10 mouse cellular contexts compared by ENCODE assay signal in genomic region chr12:112457839-112458238, GRCm38 (mm10). TPM values are rescaled to one million over a fixed set of nuclear protein-coding genes. Genes with fewer than 3 reads are reported as not detected.
DNase-seq lines count a peak whose midpoint lies in the region; ATAC-seq and TF ChIP-seq lines count a peak whose summit lies in the region.
"Had no signal": no experiment of that assay in that cellular context is flagged by ENCODE, and none has a peak within 500 bp of the region (broad histone marks: within the 10 kb centered on the region; RNA-seq: fewer than 3 reads in every experiment).

No protein-coding gene starts in this region.

- no peak overlapping the region for H3K4me3 ChIP-seq in kidney, adult 2 months (ENCODE audit: insufficient read depth, low read depth, low read length)
- H3K4me3 ChIP-seq in kidney, embryonic 14.5 days (ENCODE audit: low read length), result no peak overlapping the region
- no peak overlapping the region for H3K4me3 ChIP-seq in forebrain, embryonic 13.5 days
- H3K4me3 ChIP-seq in neural tube, embryonic 14.5 days (ENCODE audit: low read depth, low read length), result no peak overlapping the region
- H3K4me3 ChIP-seq in heart, embryonic 10.5 days, result no peak overlapping the region
- H3K4me3 ChIP-seq: erythroblast, embryonic 14.5 days had no signal

- TF ChIP-seq POLR2A in kidney, adult 2 months (IDR thresholded peaks at IDR 0.05; ENCODE audit: low read depth, low read length), result no peak

- H3K4me2 ChIP-seq in kidney, embryonic 14.5 days (replicated peaks; ENCODE audit: low read depth, low read length), result no peak overlapping the region
- H3K4me2 ChIP-seq in forebrain, embryonic 13.5 days, result 0 out of 2 replicates have a peak overlapping the region, but pooled peaks have one; percentile 9
- H3K4me2 ChIP-seq in neural tube, embryonic 14.5 days (ENCODE audit: low read depth, low read length), result no peak overlapping the region

- ATAC-seq in kidney, embryonic 14.5 days (ENCODE audit: low FRiP score, low TSS enrichment), result no peak
- peak; percentile 96 for ATAC-seq in forebrain, embryonic 13.5 days
- ATAC-seq in neural tube, embryonic 14.5 days (ENCODE audit: low read depth), result peak; percentile 79

- DNase-seq in kidney, adult 2 months, result peak; percentile 40
- peak; percentile 74 to 75 for DNase-seq in layer of hippocampus, postnatal 10 days (ENCODE audit: low spot score in 2 of 2)
- no peak for DNase-seq in spleen, adult 18-20 months
- no peak for DNase-seq in heart, embryonic 10.5 days (ENCODE audit: low spot score)
- no peak for DNase-seq in lung, postnatal 14 days

- H3K9me3 ChIP-seq in kidney, embryonic 14.5 days (ENCODE audit: control insufficient read depth, low read length), result no peaks in the 10 kb centered on the region
- no peaks in the 10 kb centered on the region for H3K9me3 ChIP-seq in forebrain, embryonic 13.5 days (replicated peaks)
- no peaks in the 10 kb centered on the region for H3K9me3 ChIP-seq in neural tube, embryonic 14.5 days (ENCODE audit: control insufficient read depth, low read length)
- H3K9me3 ChIP-seq in heart, embryonic 10.5 days, result no peaks in the 10 kb centered on the region
- H3K9me3 ChIP-seq: G1E had no signal

- 29% methylated on average over 4 of the region's 4 CpGs for WGBS in kidney, adult 2 months
- WGBS in kidney, embryonic 14.5 days, result 44% methylated on average over 4 of the region's 4 CpGs
- 6% methylated on average over 4 of the region's 4 CpGs for WGBS in forebrain, embryonic 13.5 days
- WGBS in neural tube, embryonic 14.5 days, result 13% methylated on average over 4 of the region's 4 CpGs
- 56% methylated on average over 4 of the region's 4 CpGs for WGBS in heart, embryonic 10.5 days

- H3K9ac ChIP-seq in kidney, embryonic 14.5 days (ENCODE audit: low read depth, low read length), result no peak overlapping the region; the same call in 1 of the 2 replicates
- no peak overlapping the region for H3K9ac ChIP-seq in forebrain, embryonic 13.5 days
- H3K9ac ChIP-seq in neural tube, embryonic 14.5 days (replicated peaks; ENCODE audit: low read depth, low read length), result no peak overlapping the region

- no peak for TF ChIP-seq CTCF in kidney, adult 2 months (conservative IDR thresholded peaks at IDR 0.05; ENCODE audit: insufficient read depth, insufficient read length, low read depth, low read length)

- no peak overlapping the region for H3K27ac ChIP-seq in kidney, adult 2 months (ENCODE audit: insufficient read depth, low read depth, low read length)
- H3K27ac ChIP-seq in kidney, embryonic 14.5 days (ENCODE audit: low read depth, low read length), result no peak overlapping the region
- peak overlapping the region; percentile 79 for H3K27ac ChIP-seq in forebrain, embryonic 13.5 days
- H3K27ac ChIP-seq in neural tube, embryonic 14.5 days (ENCODE audit: low read depth, low read length), result no peak overlapping the region
- no peak overlapping the region for H3K27ac ChIP-seq in heart, embryonic 10.5 days

- no peaks in the 10 kb centered on the region for H3K4me1 ChIP-seq in kidney, adult 2 months (ENCODE audit: control insufficient read depth, insufficient read depth, low read length)
- no peaks in the 10 kb centered on the region for H3K4me1 ChIP-seq in kidney, embryonic 14.5 days (ENCODE audit: control insufficient read depth, insufficient read depth, low read length)
- peaks cover 34% of the 10 kb centered on the region for H3K4me1 ChIP-seq in forebrain, embryonic 13.5 days
- H3K4me1 ChIP-seq in neural tube, embryonic 14.5 days (ENCODE audit: control insufficient read depth, insufficient read depth, low read length), result peaks cover 9% of the 10 kb centered on the region
- no peaks in the 10 kb centered on the region for H3K4me1 ChIP-seq in heart, embryonic 10.5 days

- no peaks in the 10 kb centered on the region for H3K27me3 ChIP-seq in kidney, adult 2 months (replicated peaks; ENCODE audit: control insufficient read depth, insufficient read depth, low read length)
- H3K27me3 ChIP-seq in kidney, embryonic 14.5 days (ENCODE audit: control insufficient read depth, insufficient read depth, low read length), result peaks cover 4% of the 10 kb centered on the region
- H3K27me3 ChIP-seq in forebrain, embryonic 13.5 days, result no peaks in the 10 kb centered on the region
- no peaks in the 10 kb centered on the region for H3K27me3 ChIP-seq in neural tube, embryonic 14.5 days (ENCODE audit: control insufficient read depth, insufficient read depth, low read length)
- H3K27me3 ChIP-seq in heart, embryonic 10.5 days (ENCODE audit: insufficient read depth, poor library complexity, severe bottlenecking), result peaks cover 20% of the 10 kb centered on the region; the same call in 1 of the 2 replicates

- no peaks in the 10 kb centered on the region for H3K36me3 ChIP-seq in kidney, adult 2 months (ENCODE audit: control insufficient read depth, insufficient read depth, low read length)
- no peaks in the 10 kb centered on the region for H3K36me3 ChIP-seq in kidney, embryonic 14.5 days (ENCODE audit: control insufficient read depth, insufficient read depth, low read length)
- no peaks in the 10 kb centered on the region for H3K36me3 ChIP-seq in forebrain, embryonic 13.5 days (ENCODE audit: poor library complexity, severe bottlenecking)
- H3K36me3 ChIP-seq in neural tube, embryonic 14.5 days (ENCODE audit: control insufficient read depth, insufficient read depth, low read length), result no peaks in the 10 kb centered on the region
- no peaks in the 10 kb centered on the region for H3K36me3 ChIP-seq in heart, embryonic 10.5 days
- H3K36me3 ChIP-seq: G1E had no signal

RNA-seq across cellular contexts. Expression of gene A530016L24Rik, which starts 31.4 kb away (rescaled TPM):
- polyA plus RNA-seq in kidney, adult 2 months (2012; rRNA removed), result 11.4 and 16.2 TPM in 2 replicates
- 0.08 and 0.40 TPM in 2 replicates for polyA plus RNA-seq in kidney, embryonic 14.5 days (2014; fragmentation: Nextera tagmentation; extraction: Ambion mirVana)
- 0.11 TPM in 1 of 2 replicates, not detected in the other for polyA plus RNA-seq in forebrain, embryonic 13.5 days (2015; fragmentation: Nextera tagmentation; extraction: Ambion mirVana)
- 1 to 10 TPM in 1 of 2 experiments, under 1 TPM in 1; 0.96 to 1.3 TPM for total RNA-seq in layer of hippocampus, postnatal 10 days (2021)
- polyA plus RNA-seq in neural tube, embryonic 14.5 days (2014; fragmentation: Nextera tagmentation; extraction: Ambion mirVana), result 0.08 and 0.21 TPM in 2 replicates
- polyA plus RNA-seq in heart, embryonic 10.5 days (2016; fragmentation: Nextera tagmentation; extraction: Ambion mirVana), result 5.6 and 12.4 TPM in 2 replicates
- polyA plus RNA-seq: G1E had no signal

RNA-seq across cellular contexts. Expression of gene Tmem179, which starts 58.7 kb away (rescaled TPM):
- polyA plus RNA-seq in kidney, adult 2 months (2012; rRNA removed), result 0.45 and 1.0 TPM in 2 replicates
- polyA plus RNA-seq in kidney, embryonic 14.5 days (2014; fragmentation: Nextera tagmentation; extraction: Ambion mirVana), result 0.16 and 0.57 TPM in 2 replicates
- polyA plus RNA-seq in forebrain, embryonic 13.5 days (2015; fragmentation: Nextera tagmentation; extraction: Ambion mirVana), result 23.3 and 30.7 TPM in 2 replicates
- total RNA-seq in layer of hippocampus, postnatal 10 days (2021), result 100 to 1,000 TPM; 108 to 118 TPM
- polyA plus RNA-seq in neural tube, embryonic 14.5 days (2014; fragmentation: Nextera tagmentation; extraction: Ambion mirVana), result 52.3 and 63.3 TPM in 2 replicates
- polyA plus RNA-seq in heart, embryonic 10.5 days (2016; fragmentation: Nextera tagmentation; extraction: Ambion mirVana), result 1.2 and 1.5 TPM in 2 replicates
- total RNA-seq: G1E had no signal
- polyA plus RNA-seq: erythroblast, embryonic 14.5 days had no signal

Comparison
In these comparisons a context has a peak if more than half of its experiments do, and no peak if none do; other contexts are left out.
1. DNase-seq: peak in kidney, adult 2 months (single experiment) and layer of hippocampus, postnatal 10 days (2 of 2); none in spleen, adult 18-20 months (0 of 2), heart, embryonic 10.5 days (single experiment) and lung, postnatal 14 days (single experiment).